Mouse (Mus musculus) erythroblast, embryonic 14.5 days (primary cell): ENCODE measurements around the gene Phyhipl. TPM values are rescaled to one million over a fixed set of nuclear protein-coding genes. Genes with fewer than 3 reads are reported as not detected.

Experiments
- H3K27me3 ChIP-seq: 2 replicates; pipeline ENCODE4 v1.6.1; 2012; ENCODE audit warnings: inconsistent platforms; ENCODE audit not compliant: control insufficient read depth
- H3K36me3 ChIP-seq: 2 replicates; pipeline ENCODE4 v1.6.1; 2012; ENCODE audit warnings: mild to moderate bottlenecking, inconsistent platforms; ENCODE audit not compliant: control insufficient read depth
- H3K4me1 ChIP-seq: 2 replicates; pipeline ENCODE4 v1.6.1; 2012; ENCODE audit warnings: inconsistent platforms; ENCODE audit not compliant: control insufficient read depth
- H3K4me3 ChIP-seq: replicated peaks from 2 replicates; pipeline ENCODE3; 2012; ENCODE audit warnings: moderate library complexity, mild to moderate bottlenecking, inconsistent platforms
- H3K9me3 ChIP-seq: 2 replicates; pipeline ENCODE4 v1.6.1; 2012; ENCODE audit warnings: low read length, inconsistent platforms, mixed read lengths; ENCODE audit not compliant: control insufficient read depth
- GATA1 ChIP-seq: IDR thresholded peaks from 2 replicates; pipeline ENCODE4 v1.6.1; 2012; ENCODE audit warnings: low read length, inconsistent platforms, mixed read lengths
- TAL1 ChIP-seq: IDR thresholded peaks from 3 replicates; pipeline ENCODE4 v1.6.1; 2012; ENCODE audit warnings: low read length, inconsistent platforms, mixed read lengths
- polyA plus RNA-seq: library from polyadenylated mRNA; stranded (reverse); fragments of >175 nt; gene quantifications from 2 replicates; pipeline ENCODE4 v1.2.3, GENCODE M21; 2012

Phyhipl gene
- polyA plus RNA-seq, 1 experiment = not detected

DNA sequence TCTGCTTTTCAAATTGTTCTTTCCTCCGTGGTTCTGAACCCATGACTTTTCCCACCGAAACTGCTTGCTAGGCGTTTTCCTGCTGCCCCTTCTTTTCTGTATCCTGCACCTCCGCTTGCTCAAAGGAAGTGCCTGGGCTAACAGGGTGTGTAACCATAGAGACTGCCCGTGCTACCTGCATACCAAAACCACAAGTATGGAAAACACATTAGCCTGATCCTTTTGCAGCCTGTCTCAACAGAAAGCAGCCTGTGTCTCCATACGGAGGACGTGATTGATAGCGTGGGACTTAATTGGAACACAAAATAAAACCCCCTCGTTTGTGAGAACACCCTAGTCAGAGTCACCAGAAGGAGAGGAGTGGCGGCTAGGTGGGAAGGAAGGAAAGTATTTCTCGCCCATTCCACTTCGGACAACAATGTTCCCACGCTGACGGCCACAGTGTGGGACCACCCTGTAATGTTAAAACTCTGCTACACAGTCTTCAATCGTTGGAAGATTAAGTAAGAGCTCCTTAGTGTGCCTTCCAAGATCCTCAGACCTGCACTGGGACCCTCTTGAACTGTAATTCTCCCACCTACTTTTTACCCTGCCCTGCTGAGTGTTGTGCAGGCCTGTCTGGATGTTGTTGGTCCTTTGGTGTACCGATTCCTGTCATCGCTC, 15.6 kb downstream of the Phyhipl start:
- no peaks in the 10 kb centered on the region for H3K36me3 ChIP-seq
- H3K4me3 ChIP-seq = no peak overlapping the region
- TF ChIP-seq TAL1 (no peak), GATA1 (no peak)
- H3K9me3 ChIP-seq = peaks cover 21% of the 10 kb centered on the region
- no peaks in the 10 kb centered on the region for H3K4me1 ChIP-seq
- no peaks in the 10 kb centered on the region for H3K27me3 ChIP-seq

DNA sequence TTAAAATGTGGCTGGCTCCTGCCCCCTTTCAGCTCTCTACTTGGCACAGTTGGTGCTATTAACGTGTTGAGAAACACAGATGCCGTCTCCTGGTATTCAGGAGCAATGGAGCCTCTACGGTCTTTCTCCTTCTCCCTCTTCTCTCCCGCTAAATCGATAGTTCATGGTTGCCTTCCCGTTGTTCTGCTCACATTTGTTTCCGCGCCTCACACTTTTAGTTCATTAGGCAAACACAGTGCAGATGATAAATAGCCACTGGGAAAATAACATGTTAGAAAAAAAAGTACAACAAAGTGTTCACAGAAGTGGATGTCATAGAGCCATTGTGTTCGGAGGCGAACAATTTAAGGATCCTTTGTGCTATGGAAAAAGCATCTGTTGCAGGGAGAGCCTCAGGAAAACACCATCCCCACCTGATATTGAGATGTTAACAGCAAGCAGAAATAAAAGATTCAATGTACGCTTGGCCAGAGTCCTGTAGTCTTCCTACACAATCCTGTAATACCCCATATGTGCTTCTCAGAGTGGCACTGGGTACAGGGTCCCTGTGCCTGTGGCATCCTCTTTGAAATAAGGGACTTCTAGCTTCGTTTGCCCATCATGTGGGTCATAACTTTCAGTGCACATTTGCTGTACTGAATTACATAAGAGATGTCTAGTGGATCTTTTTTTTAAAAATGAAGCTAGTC, 18.0 kb downstream of the Phyhipl start:
- Histone ChIP-seq H3K36me3 (no peaks in the 10 kb centered on the region), H3K9me3 (peaks cover 24% of the 10 kb centered on the region), H3K4me3 (no peak overlapping the region), H3K4me1 (no peaks in the 10 kb centered on the region), H3K27me3 (no peaks in the 10 kb centered on the region)
- TF ChIP-seq GATA1 = no peak
- no peak for TF ChIP-seq TAL1

DNA sequence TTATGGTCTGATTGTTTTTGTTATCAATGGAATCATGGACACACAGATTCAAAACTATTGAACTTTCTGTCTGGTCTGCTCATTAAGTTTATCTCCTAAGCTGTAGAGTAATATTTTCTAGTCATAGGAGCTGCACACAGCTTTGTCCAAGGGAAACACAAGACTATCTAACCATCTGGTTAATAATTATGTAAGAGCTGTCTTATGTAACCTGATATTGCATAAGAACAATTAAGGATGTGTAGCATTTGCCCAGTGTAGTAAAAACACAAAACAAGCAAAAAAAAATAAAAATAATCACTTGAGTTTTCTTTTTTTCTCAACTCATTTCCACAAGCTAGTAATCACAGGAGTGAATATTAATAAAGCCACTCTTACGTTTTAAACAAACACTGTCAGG, 20.5 kb downstream of the Phyhipl start:
- TF ChIP-seq GATA1 (no peak), TAL1 (no peak)
- H3K27me3 ChIP-seq = no peaks in the 10 kb centered on the region
- H3K4me1 ChIP-seq = no peaks in the 10 kb centered on the region
- no peak overlapping the region for H3K4me3 ChIP-seq
- no peaks in the 10 kb centered on the region for H3K36me3 ChIP-seq
- H3K9me3 ChIP-seq = peaks cover 18% of the 10 kb centered on the region

DNA sequence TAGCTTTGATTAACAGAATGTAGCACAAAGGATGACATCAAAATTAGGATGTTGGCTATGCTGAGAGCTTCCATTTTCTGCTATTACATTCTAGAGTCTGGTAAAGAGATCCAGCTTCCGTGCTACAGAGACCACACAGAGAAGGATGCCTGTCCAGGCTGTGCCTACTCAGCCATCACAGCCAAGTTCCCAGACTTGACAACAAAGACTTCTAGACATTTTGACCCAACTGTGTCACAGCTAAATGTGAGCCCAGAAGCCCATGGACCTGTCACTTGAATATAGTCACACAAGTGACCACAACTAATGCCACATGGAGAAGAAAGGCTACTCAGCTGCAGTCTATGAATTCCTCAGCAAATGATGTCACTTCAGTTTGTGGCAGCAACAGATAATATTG, 24.6 kb downstream of the Phyhipl start:
- TF ChIP-seq GATA1 = no peak
- TF ChIP-seq TAL1 = no peak
- no peaks in the 10 kb centered on the region for H3K4me1 ChIP-seq

DNA sequence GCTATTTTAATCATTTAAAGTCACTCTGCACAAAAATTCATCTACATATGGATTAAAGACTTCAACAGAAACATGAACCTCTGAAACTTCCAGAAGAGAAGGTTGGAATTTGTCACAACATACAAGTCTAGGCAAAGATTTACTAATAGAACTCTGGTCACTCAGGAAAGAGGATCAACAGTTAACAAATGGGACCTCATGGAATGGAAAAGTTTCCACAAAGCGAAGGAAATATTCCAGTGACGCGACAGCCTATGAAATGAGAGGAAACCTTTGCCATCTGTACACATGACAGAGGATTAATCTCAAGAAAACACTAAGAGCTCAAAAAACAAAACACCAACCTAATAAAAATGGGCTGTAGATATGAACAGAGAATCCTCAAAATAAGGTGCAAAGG, 32.3 kb downstream of the Phyhipl start:
- peaks cover 8% of the 10 kb centered on the region for H3K9me3 ChIP-seq
- H3K27me3 ChIP-seq = no peaks in the 10 kb centered on the region
- H3K36me3 ChIP-seq = no peaks in the 10 kb centered on the region
- no peaks in the 10 kb centered on the region for H3K4me1 ChIP-seq
- TF ChIP-seq GATA1 (no peak), TAL1 (no peak)
- H3K4me3 ChIP-seq = no peak overlapping the region

More for the DNA sequence above, 24.6 kb downstream of the Phyhipl start:
- H3K9me3 ChIP-seq = peaks cover 7% of the 10 kb centered on the region
- no peaks in the 10 kb centered on the region for H3K27me3 ChIP-seq
- H3K36me3 ChIP-seq = no peaks in the 10 kb centered on the region
- no peak overlapping the region for H3K4me3 ChIP-seq

DNA sequence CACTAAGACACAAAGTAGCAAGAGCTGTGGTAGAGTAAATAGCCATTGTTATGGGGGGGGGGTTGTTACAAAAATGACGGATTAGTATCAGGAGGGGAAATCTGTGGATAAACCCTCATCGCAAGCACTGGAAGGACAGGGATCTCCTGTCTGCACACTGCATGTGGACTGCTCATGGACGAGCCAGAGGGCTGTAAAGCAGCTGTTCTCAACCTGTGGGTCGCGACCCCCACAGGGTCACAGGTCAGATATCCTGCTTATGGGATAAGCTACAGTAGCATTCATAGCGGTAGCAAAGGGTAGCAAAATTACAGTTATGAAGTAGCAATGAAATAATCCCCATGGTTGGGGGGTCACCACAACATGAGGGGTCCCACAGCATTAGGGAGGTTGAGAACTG, 39.4 kb downstream of the Phyhipl start:
- Histone ChIP-seq H3K9me3 (peaks cover 4% of the 10 kb centered on the region; the same call in 1 of the 2 replicates), H3K4me3 (no peak overlapping the region), H3K4me1 (no peaks in the 10 kb centered on the region), H3K27me3 (no peaks in the 10 kb centered on the region), H3K36me3 (no peaks in the 10 kb centered on the region)
- TF ChIP-seq TAL1 = no peak
- TF ChIP-seq GATA1 = no peak

DNA sequence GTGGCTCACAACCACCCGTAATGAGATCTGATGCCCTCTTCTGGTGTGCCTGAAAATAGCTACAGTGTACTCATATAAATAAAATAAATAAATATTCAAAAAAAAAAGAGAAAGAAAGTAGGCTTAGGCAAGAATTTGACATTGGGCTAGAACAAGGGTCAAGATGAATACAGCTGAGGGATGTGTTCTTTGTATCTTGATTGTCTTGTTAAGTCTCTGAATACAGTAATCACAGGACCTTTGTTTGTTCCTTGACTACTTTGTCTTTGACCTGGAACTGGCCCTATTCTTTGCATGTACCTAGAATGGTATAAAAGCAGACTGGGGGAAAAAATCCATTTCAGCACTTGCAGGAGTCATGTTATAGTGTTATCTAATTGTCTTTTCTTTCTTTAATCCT, 44.1 kb downstream of the Phyhipl start:
- no peaks in the 10 kb centered on the region for H3K4me1 ChIP-seq
- peaks cover 4% of the 10 kb centered on the region; the same call in 1 of the 2 replicates for H3K9me3 ChIP-seq
- H3K4me3 ChIP-seq = no peak overlapping the region
- no peaks in the 10 kb centered on the region for H3K36me3 ChIP-seq
- no peaks in the 10 kb centered on the region for H3K27me3 ChIP-seq
- TF ChIP-seq TAL1 (no peak), GATA1 (no peak)

DNA sequence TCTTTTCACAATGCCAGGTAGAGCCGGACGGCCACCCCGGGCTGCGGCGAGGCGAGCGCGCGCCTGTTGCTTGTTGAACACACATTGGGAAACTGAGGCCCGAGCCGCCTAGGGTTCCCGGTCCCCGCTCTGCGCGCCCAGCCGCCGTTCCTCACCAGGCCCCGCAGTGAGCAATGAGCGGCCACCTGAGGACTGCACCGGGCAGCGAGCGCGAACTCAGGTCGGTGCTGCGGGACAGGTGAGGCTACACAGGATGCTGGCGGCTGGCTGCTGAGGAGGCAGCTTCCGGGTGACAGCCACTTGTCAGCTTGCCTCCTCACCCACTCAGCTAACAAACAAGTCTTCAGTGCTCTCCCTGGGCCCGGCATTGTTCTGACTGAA, 55.9 kb downstream of the Phyhipl start:
- no peak for TF ChIP-seq GATA1
- no peak for TF ChIP-seq TAL1

DNA sequence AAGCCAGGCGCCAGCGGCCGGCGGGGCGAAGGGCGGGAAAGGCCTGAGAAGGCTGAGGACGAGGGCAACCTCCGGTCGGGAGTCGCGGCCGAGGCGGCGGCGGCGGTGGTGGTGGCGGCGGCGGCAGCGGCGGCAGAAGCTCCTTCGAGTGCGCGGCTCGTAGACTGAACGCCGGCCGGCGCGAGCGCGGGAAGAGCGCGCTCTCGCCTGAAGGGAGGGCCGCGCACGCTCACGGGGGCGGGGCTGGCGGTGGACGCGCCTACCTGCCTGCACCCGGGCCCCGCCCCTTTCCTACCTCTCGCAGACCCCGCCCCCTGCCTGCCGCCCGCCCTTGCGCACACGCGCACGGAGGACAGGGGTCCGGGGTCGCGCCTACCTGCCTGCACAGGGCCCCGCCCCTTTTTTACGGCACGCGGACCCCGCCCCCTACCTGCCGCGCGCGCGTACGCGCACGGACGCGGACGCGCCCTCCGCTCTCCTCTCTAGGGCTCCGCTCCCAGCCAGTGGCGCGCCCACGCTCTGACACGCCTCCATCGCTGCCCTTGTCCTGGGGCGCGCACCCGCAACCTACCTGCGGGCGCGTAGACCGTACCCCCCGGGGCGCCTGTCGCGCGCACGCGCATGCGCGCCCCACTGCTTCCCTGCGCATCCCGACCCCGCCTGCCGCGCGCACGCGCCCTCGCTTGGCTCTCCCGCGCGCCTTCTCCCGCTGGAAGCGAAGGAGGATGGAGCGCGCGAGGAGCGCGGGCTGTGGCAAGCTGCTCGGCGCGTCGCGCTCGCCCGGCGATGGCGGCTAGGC, 56.4 kb downstream of the Phyhipl start:
- Histone ChIP-seq H3K9me3 (peaks cover 10% of the 10 kb centered on the region), H3K4me3 (peak overlapping the region; percentile 52), H3K4me1 (peaks cover 10% of the 10 kb centered on the region), H3K27me3 (peaks cover 25% of the 10 kb centered on the region), H3K36me3 (no peaks in the 10 kb centered on the region)
- TF ChIP-seq TAL1 = no peak
- TF ChIP-seq GATA1 = no peak

More for the DNA sequence above, 55.9 kb downstream of the Phyhipl start:
- H3K4me1 ChIP-seq = peaks cover 10% of the 10 kb centered on the region
- H3K36me3 ChIP-seq = no peaks in the 10 kb centered on the region
- H3K9me3 ChIP-seq = peaks cover 10% of the 10 kb centered on the region
- H3K27me3 ChIP-seq = peaks cover 25% of the 10 kb centered on the region
- H3K4me3 ChIP-seq = peak overlapping the region; percentile 52
